Mouse (Mus musculus): ENCODE measurements around the gene Yy1. TPM values are rescaled to one million over a fixed set of nuclear protein-coding genes. Genes with fewer than 3 reads are reported as not detected.
A peak's percentile ranks its signal among the peaks of the same experiment; 100 is the strongest.

The Yy1 gene
- polyA plus RNA-seq, 1 experiment from 2014 or later = 13.5 TPM

- no peak overlapping the region for H3K9ac ChIP-seq
- H3K27me3 ChIP-seq = no peaks in the 10 kb centered on the region
- no peak for ATAC-seq (ENCODE audit: low FRiP score)
- no peak overlapping the region for H3K4me3 ChIP-seq
- WGBS = 89% methylated on average over 6 of the region's 6 CpGs
- peaks cover 9% of the 10 kb centered on the region for H3K4me1 ChIP-seq (replicated peaks)
- H3K9me3 ChIP-seq = no peaks in the 10 kb centered on the region
- no peaks in the 10 kb centered on the region for H3K36me3 ChIP-seq
- no peak overlapping the region for H3K27ac ChIP-seq
- H3K4me2 ChIP-seq = no peak overlapping the region
These were observed 32.8 kb upstream of the Yy1 start for GRCm38 (mm10) chr12:108760016-108760415.

- Histone ChIP-seq H3K9me3 (no peaks in the 10 kb centered on the region), H3K9ac (no peak overlapping the region), H3K4me1 (replicated peaks) (peaks cover 14% of the 10 kb centered on the region), H3K4me2 (no peak overlapping the region), H3K36me3 (no peaks in the 10 kb centered on the region), H3K4me3 (no peak overlapping the region), H3K27ac (no peak overlapping the region), H3K27me3 (no peaks in the 10 kb centered on the region)
- no peak for ATAC-seq (ENCODE audit: low FRiP score)
- WGBS = 76% methylated on average over 9 of the region's 9 CpGs
These were observed 32.2 kb upstream of the Yy1 start for GRCm38 (mm10) chr12:108760500-108761020.

GRCm38 (mm10) chr12:108761209-108761608, 31.6 kb upstream of the Yy1 start:
- H3K36me3 ChIP-seq = no peaks in the 10 kb centered on the region
- no peak for ATAC-seq (ENCODE audit: low FRiP score)
- no peak overlapping the region for H3K4me2 ChIP-seq
- no peaks in the 10 kb centered on the region for H3K9me3 ChIP-seq
- H3K4me3 ChIP-seq = no peak overlapping the region
- H3K27ac ChIP-seq = no peak overlapping the region
- 79% methylated on average over 4 of the region's 4 CpGs for WGBS
- no peak overlapping the region for H3K9ac ChIP-seq
- no peaks in the 10 kb centered on the region for H3K27me3 ChIP-seq
- H3K4me1 ChIP-seq (replicated peaks) = peaks cover 21% of the 10 kb centered on the region

- H3K4me2 ChIP-seq = no peak overlapping the region
- no peak overlapping the region for H3K9ac ChIP-seq
- no peaks in the 10 kb centered on the region for H3K9me3 ChIP-seq
- no peak for ATAC-seq (ENCODE audit: low FRiP score)
- peaks cover 25% of the 10 kb centered on the region for H3K4me1 ChIP-seq (replicated peaks)
- 67% methylated on average over 4 of the region's 4 CpGs for WGBS
- no peaks in the 10 kb centered on the region for H3K36me3 ChIP-seq
- H3K27ac ChIP-seq = no peak overlapping the region
- H3K4me3 ChIP-seq = no peak overlapping the region
- H3K27me3 ChIP-seq = no peaks in the 10 kb centered on the region
These were observed 31.1 kb upstream of the Yy1 start for GRCm38 (mm10) chr12:108761665-108762064.

GRCm38 (mm10) chr12:108763057-108763796, 29.5 kb upstream of the Yy1 start:
- WGBS = 71% methylated on average over 9 of the region's 9 CpGs
- Histone ChIP-seq H3K9ac (no peak overlapping the region), H3K4me1 (replicated peaks) (peaks cover 23% of the 10 kb centered on the region), H3K4me2 (no peak overlapping the region), H3K36me3 (no peaks in the 10 kb centered on the region), H3K27me3 (no peaks in the 10 kb centered on the region), H3K27ac (no peak overlapping the region), H3K9me3 (no peaks in the 10 kb centered on the region), H3K4me3 (no peak overlapping the region)
- no peak for ATAC-seq (ENCODE audit: low FRiP score)

GRCm38 (mm10) chr12:108764917-108765678, 27.7 kb upstream of the Yy1 start:
- Histone ChIP-seq H3K9ac (no peak overlapping the region), H3K4me1 (replicated peaks) (peaks cover 22% of the 10 kb centered on the region), H3K4me2 (peak overlapping the region; percentile 41), H3K4me3 (peak overlapping the region; percentile 19; the same call in 1 of the 2 replicates), H3K27ac (peak overlapping the region; percentile 76), H3K27me3 (no peaks in the 10 kb centered on the region), H3K36me3 (no peaks in the 10 kb centered on the region), H3K9me3 (no peaks in the 10 kb centered on the region)
- 74% methylated on average over 22 of the region's 22 CpGs for WGBS
- no peak for ATAC-seq (ENCODE audit: low FRiP score)

- peaks cover 22% of the 10 kb centered on the region for H3K4me1 ChIP-seq (replicated peaks)
- H3K36me3 ChIP-seq = no peaks in the 10 kb centered on the region
- H3K27ac ChIP-seq = peak overlapping the region; percentile 76
- H3K4me3 ChIP-seq = peak overlapping the region; percentile 19
- ATAC-seq (ENCODE audit: low FRiP score) = no peak
- 39% methylated on average over 14 of the region's 14 CpGs for WGBS
- no peaks in the 10 kb centered on the region for H3K9me3 ChIP-seq
- H3K9ac ChIP-seq = peak overlapping the region; percentile 61
- H3K4me2 ChIP-seq = peak overlapping the region; percentile 41
- H3K27me3 ChIP-seq = no peaks in the 10 kb centered on the region
These were observed 27.0 kb upstream of the Yy1 start for GRCm38 (mm10) chr12:108765751-108766221.

GRCm38 (mm10) chr12:108766316-108766715, 26.5 kb upstream of the Yy1 start:
- WGBS = 70% methylated on average over 10 of the region's 10 CpGs
- Histone ChIP-seq H3K27me3 (no peaks in the 10 kb centered on the region), H3K9me3 (no peaks in the 10 kb centered on the region), H3K36me3 (no peaks in the 10 kb centered on the region), H3K27ac (peak overlapping the region; percentile 76), H3K4me2 (peak overlapping the region; percentile 41), H3K4me1 (replicated peaks) (peaks cover 22% of the 10 kb centered on the region), H3K4me3 (peak overlapping the region; percentile 19), H3K9ac (peak overlapping the region; percentile 61)
- ATAC-seq (ENCODE audit: low FRiP score) = no peak

- Histone ChIP-seq H3K9ac (no peak overlapping the region), H3K27ac (peak overlapping the region; percentile 76), H3K4me1 (replicated peaks) (peaks cover 22% of the 10 kb centered on the region), H3K4me2 (peak overlapping the region; percentile 41; the same call in 1 of the 2 replicates), H3K4me3 (no peak overlapping the region), H3K9me3 (no peaks in the 10 kb centered on the region), H3K36me3 (no peaks in the 10 kb centered on the region; the same call in 1 of the 2 replicates), H3K27me3 (no peaks in the 10 kb centered on the region)
- WGBS = 55% methylated on average over 7 of the region's 7 CpGs
- no peak for ATAC-seq (ENCODE audit: low FRiP score)
These were observed 25.9 kb upstream of the Yy1 start for GRCm38 (mm10) chr12:108766866-108767265.

GRCm38 (mm10) chr12:108768196-108768854, 24.4 kb upstream of the Yy1 start:
- no peaks in the 10 kb centered on the region for H3K27me3 ChIP-seq
- no peaks in the 10 kb centered on the region for H3K9me3 ChIP-seq
- no peak overlapping the region for H3K4me2 ChIP-seq
- 90% methylated on average over 11 of the region's 11 CpGs for WGBS
- H3K9ac ChIP-seq = no peak overlapping the region
- H3K4me3 ChIP-seq = no peak overlapping the region
- no peak for ATAC-seq (ENCODE audit: low FRiP score)
- no peaks in the 10 kb centered on the region; the same call in 1 of the 2 replicates for H3K36me3 ChIP-seq
- H3K27ac ChIP-seq = no peak overlapping the region
- H3K4me1 ChIP-seq (replicated peaks) = peaks cover 22% of the 10 kb centered on the region

- H3K4me1 ChIP-seq (replicated peaks) = no peaks in the 10 kb centered on the region
- H3K9ac ChIP-seq = no peak overlapping the region
- H3K27ac ChIP-seq = no peak overlapping the region
- no peaks in the 10 kb centered on the region for H3K27me3 ChIP-seq
- ATAC-seq (ENCODE audit: low FRiP score) = no peak
- H3K36me3 ChIP-seq = peaks cover 46% of the 10 kb centered on the region
- 98% methylated on average over 7 of the region's 7 CpGs for WGBS
- peaks cover 18% of the 10 kb centered on the region; the same call in 1 of the 2 replicates for H3K9me3 ChIP-seq
- H3K4me2 ChIP-seq = no peak overlapping the region
- no peak overlapping the region for H3K4me3 ChIP-seq
These were observed 12.5 kb upstream of the Yy1 start for GRCm38 (mm10) chr12:108780108-108780877.

All from hindbrain, embryonic 13.5 days (tissue).